Mouse (Mus musculus) testis, adult 2 months (tissue): ENCODE measurements around the gene Park7.

Experiments used
- CTCF ChIP-seq: fragments of 200-500 bp; IDR thresholded peaks from 2 replicates; pipeline ENCODE4 v1.5.1; 2012; ENCODE audit warnings: low read depth, mild to moderate bottlenecking, inconsistent platforms, low read length, moderate library complexity; ENCODE audit not compliant: control insufficient read depth, insufficient read depth, insufficient replicate concordance
- POLR2A ChIP-seq: fragments of 200-500 bp; IDR thresholded peaks from 2 replicates; pipeline ENCODE4 v1.6.1; 2012; ENCODE audit warnings: low read depth, mild to moderate bottlenecking, inconsistent platforms, low read length, moderate library complexity; ENCODE audit not compliant: control insufficient read depth

GRCm38 (mm10) chr4:150868161-150868560 lies 46.1 kb downstream of the Park7 start:
- TF ChIP-seq POLR2A (no peak), CTCF (no peak)
